Mouse (Mus musculus) liver, embryonic 16.5 days (tissue): ENCODE results near the gene Eef1a1. TPM values are rescaled to one million over a fixed set of nuclear protein-coding genes. Genes with fewer than 3 reads are reported as not detected.

Source experiments
- ATAC-seq: fragments of 200-750 bp; cut with Nextera tagmentation; 2 replicates; pipeline ENCODE4 v1.8.0; 2017; ENCODE audit warnings: low read depth, mild to moderate bottlenecking, moderate number of reproducible peaks, moderate library complexity
- H3K27ac ChIP-seq: fragments of 300-500 bp; sonication (generic); 2 replicates; pipeline ENCODE4 v1.5.1; 2014; ENCODE audit warnings: mild to moderate bottlenecking, low read length
- H3K27me3 ChIP-seq: fragments of 300-500 bp; sonication (generic); 2 replicates; pipeline ENCODE4 v1.6.1; 2014; ENCODE audit warnings: low read depth, low read length, mixed read lengths; ENCODE audit not compliant: control insufficient read depth, insufficient read depth
- H3K36me3 ChIP-seq: fragments of 300-500 bp; sonication (generic); 2 replicates; pipeline ENCODE4 v1.6.1; 2014; ENCODE audit warnings: mild to moderate bottlenecking; ENCODE audit not compliant: control insufficient read depth, insufficient read depth
- H3K4me1 ChIP-seq: fragments of 300-500 bp; sonication (generic); 2 replicates; pipeline ENCODE4 v1.6.1; 2014; ENCODE audit warnings: low read depth, low read length, mixed read lengths; ENCODE audit not compliant: control insufficient read depth
- H3K4me2 ChIP-seq: fragments of 300-500 bp; sonication (generic); 2 replicates; pipeline ENCODE4 v1.6.1; 2014; ENCODE audit warnings: low read depth, low read length, mixed read lengths
- H3K4me3 ChIP-seq: fragments of 300-500 bp; sonication (generic); 2 replicates; pipeline ENCODE4 v1.5.1; 2014; ENCODE audit warnings: low read depth, mild to moderate bottlenecking, low read length
- H3K9ac ChIP-seq: fragments of 300-500 bp; sonication (generic); 2 replicates; pipeline ENCODE4 v1.6.1; 2014; ENCODE audit warnings: low read depth, low read length
- H3K9me3 ChIP-seq: fragments of 300-500 bp; sonication (generic); replicated peaks from 2 replicates; pipeline ENCODE4 v1.6.1; 2016; ENCODE audit warnings: low read length; ENCODE audit not compliant: control insufficient read depth
- WGBS: fragments of 180-500 bp; shearing (Covaris S2); extraction: QIAGEN DNeasy Blood & Tissue Kit; methylation state at CpG from one replicate; pipeline ENCODE4 v1.1.7; 2014; ENCODE audit not compliant: insufficient replicate concordance; 5-methylcytosine and 5-hydroxymethylcytosine counted together
- polyA plus RNA-seq: library from polyadenylated mRNA; unstranded; fragments of >200 nt; fragmentation: Nextera tagmentation; extraction: Ambion mirVana; gene quantifications from 2 replicates; pipeline ENCODE4 v1.2.1, GENCODE M21; 2015

The Eef1a1 gene
- polyA plus RNA-seq, 1 experiment from 2014 or later = 1,873 TPM

GRCm38 (mm10) chr9:78447973-78448873 is 40.7 kb downstream of the Eef1a1 start, which contains the start of the genes Mto1 and Gm17324:
TSS of gene Mto1 (plus strand) at chr9:78448208.
TSS of gene Gm17324 (minus strand) at chr9:78448786.
- Histone ChIP-seq H3K27ac (peak within 1 kb of the TSS; percentile 92), H3K9ac (peak within 1 kb of the TSS; percentile 95), H3K4me3 (peak within 1 kb of the TSS; percentile 96), H3K4me1 (peaks cover 17% of the 10 kb centered on the region), H3K36me3 (peaks cover 16% of the 10 kb centered on the region), H3K9me3 (no peaks in the 10 kb centered on the region), H3K27me3 (peaks cover 19% of the 10 kb centered on the region), H3K4me2 (peak within 1 kb of the TSS; percentile 88)
- peak; percentile 95 for ATAC-seq
- WGBS = under 1% methylated on average over 90 of the region's 96 CpGs

GRCm38 (mm10) chr9:78447606-78447972 is 41.4 kb downstream of the Eef1a1 start:
- WGBS = 33% methylated on average over 9 of the region's 9 CpGs
- H3K9ac ChIP-seq = peak overlapping the region; percentile 95
- no peak for ATAC-seq
- peaks cover 25% of the 10 kb centered on the region for H3K27me3 ChIP-seq
- peaks cover 19% of the 10 kb centered on the region for H3K4me1 ChIP-seq
- no peaks in the 10 kb centered on the region for H3K9me3 ChIP-seq
- H3K36me3 ChIP-seq = peaks cover 10% of the 10 kb centered on the region
- H3K4me3 ChIP-seq = peak overlapping the region; percentile 96
- peak overlapping the region; percentile 88 for H3K4me2 ChIP-seq
- H3K27ac ChIP-seq = no peak overlapping the region; the same call in 1 of the 2 replicates

- WGBS = under 1% methylated on average over 81 of the region's 81 CpGs
Observed at GRCm38 (mm10) chr9:78442579-78443392, 46.2 kb downstream of the Eef1a1 start, which contains the start of gene Cgas. TSS of gene Cgas (minus strand) at chr9:78443237.

GRCm38 (mm10) chr9:78442237-78442578 is 46.7 kb downstream of the Eef1a1 start:
- Histone ChIP-seq H3K4me3 (peak overlapping the region; percentile 62), H3K9ac (peak overlapping the region; percentile 54; the same call in 1 of the 2 replicates), H3K27me3 (peaks cover 46% of the 10 kb centered on the region), H3K9me3 (no peaks in the 10 kb centered on the region), H3K36me3 (no peaks in the 10 kb centered on the region), H3K27ac (no peak overlapping the region), H3K4me2 (peak overlapping the region; percentile 76), H3K4me1 (peaks cover 4% of the 10 kb centered on the region)
- 4% methylated on average over 9 of the region's 9 CpGs for WGBS
- no peak for ATAC-seq

More at GRCm38 (mm10) chr9:78442579-78443392, 46.2 kb downstream of the Eef1a1 start, which contains the start of gene Cgas:
- H3K27ac ChIP-seq = no peak within 1 kb of the TSS; the same call in 1 of the 2 replicates
- peak within 1 kb of the TSS; percentile 62 for H3K4me3 ChIP-seq
- H3K27me3 ChIP-seq = peaks cover 46% of the 10 kb centered on the region
- H3K9me3 ChIP-seq = no peaks in the 10 kb centered on the region
- peaks cover 8% of the 10 kb centered on the region for H3K4me1 ChIP-seq
- ATAC-seq = peak; percentile 44; the same call in 1 of the 2 replicates
- H3K36me3 ChIP-seq = no peaks in the 10 kb centered on the region
- peak within 1 kb of the TSS; percentile 76 for H3K4me2 ChIP-seq
- peak within 1 kb of the TSS; percentile 54 for H3K9ac ChIP-seq

- peaks cover 39% of the 10 kb centered on the region for H3K27me3 ChIP-seq
- peaks cover 4% of the 10 kb centered on the region for H3K4me1 ChIP-seq
- 52% methylated on average over 5 of the region's 5 CpGs for WGBS
- no peak for ATAC-seq
- H3K9ac ChIP-seq = no peak overlapping the region
- H3K36me3 ChIP-seq = no peaks in the 10 kb centered on the region
- H3K27ac ChIP-seq = no peak overlapping the region
- H3K4me3 ChIP-seq = no peak overlapping the region
- no peak overlapping the region for H3K4me2 ChIP-seq
- no peaks in the 10 kb centered on the region for H3K9me3 ChIP-seq
Observed at GRCm38 (mm10) chr9:78439426-78439825, 49.5 kb downstream of the Eef1a1 start.

- Histone ChIP-seq H3K36me3 (no peaks in the 10 kb centered on the region), H3K9me3 (no peaks in the 10 kb centered on the region), H3K4me2 (no peak overlapping the region), H3K27ac (no peak overlapping the region), H3K27me3 (no peaks in the 10 kb centered on the region), H3K4me1 (no peaks in the 10 kb centered on the region; the same call in none of the 2 replicates), H3K9ac (no peak overlapping the region), H3K4me3 (no peak overlapping the region)
- no peak for ATAC-seq
- 70% methylated on average over 5 of the region's 5 CpGs for WGBS
Observed at GRCm38 (mm10) chr9:78432471-78432870, 56.5 kb downstream of the Eef1a1 start.

GRCm38 (mm10) chr9:78430486-78430885 is 58.5 kb downstream of the Eef1a1 start:
- Histone ChIP-seq H3K4me3 (no peak overlapping the region), H3K9ac (no peak overlapping the region), H3K36me3 (no peaks in the 10 kb centered on the region), H3K4me2 (no peak overlapping the region), H3K4me1 (no peaks in the 10 kb centered on the region; the same call in none of the 2 replicates), H3K27ac (no peak overlapping the region), H3K9me3 (no peaks in the 10 kb centered on the region), H3K27me3 (no peaks in the 10 kb centered on the region)
- no peak for ATAC-seq
- 41% methylated on average over 6 of the region's 6 CpGs for WGBS

- no peak overlapping the region for H3K9ac ChIP-seq
- no peaks in the 10 kb centered on the region for H3K9me3 ChIP-seq
- ATAC-seq = no peak
- no peaks in the 10 kb centered on the region for H3K36me3 ChIP-seq
- no peak overlapping the region for H3K27ac ChIP-seq
- H3K4me1 ChIP-seq = no peaks in the 10 kb centered on the region; the same call in none of the 2 replicates
- H3K27me3 ChIP-seq = no peaks in the 10 kb centered on the region
- no peak overlapping the region for H3K4me3 ChIP-seq
- WGBS = 62% methylated on average over 2 of the region's 2 CpGs
- no peak overlapping the region for H3K4me2 ChIP-seq
Observed at GRCm38 (mm10) chr9:78429551-78429950, 59.4 kb downstream of the Eef1a1 start.
